Mouse (Mus musculus) heart, adult 2 months (tissue): Measurements from ENCODE around the gene Fkbp1a.

Experiments used
- CTCF ChIP-seq: fragments of 200-600 bp; IDR thresholded peaks from 2 replicates; pipeline ENCODE4 v1.8.1; 2022; ENCODE audit warnings: antibody characterized with exemption, mild to moderate bottlenecking, moderate library complexity
- POLR2A ChIP-seq: fragments of 200-500 bp; IDR thresholded peaks from 2 replicates; pipeline ENCODE4 v1.6.1; 2011; ENCODE audit warnings: mild to moderate bottlenecking, low read depth, low read length, control low read depth; ENCODE audit not compliant: insufficient read depth

GRCm38 (mm10) chr2:151605437-151605987 is 63.2 kb downstream of the Fkbp1a start:
- TF ChIP-seq CTCF (no peak), POLR2A (no peak)
